Mouse (Mus musculus) midbrain, embryonic 15.5 days (tissue): ENCODE data around the gene Ccdc12. TPM values are rescaled to one million over a fixed set of nuclear protein-coding genes. Genes with fewer than 3 reads are reported as not detected.

Experiments used
- ATAC-seq: fragments of 200-750 bp; cut with Nextera tagmentation; replicated peaks from 2 replicates; pipeline ENCODE4 v1.8.0; 2017; ENCODE audit warnings: moderate TSS enrichment
- H3K27ac ChIP-seq: fragments of 300-500 bp; sonication (generic); 2 replicates; pipeline ENCODE4 v1.5.1; 2015; ENCODE audit warnings: mild to moderate bottlenecking, inconsistent platforms
- H3K27me3 ChIP-seq: fragments of 300-500 bp; sonication (generic); replicated peaks from 2 replicates; pipeline ENCODE4 v1.6.1; 2015; ENCODE audit warnings: inconsistent platforms
- H3K36me3 ChIP-seq: fragments of 300-500 bp; sonication (generic); replicated peaks from 2 replicates; pipeline ENCODE4 v1.6.1; 2015; ENCODE audit warnings: inconsistent platforms
- H3K4me1 ChIP-seq: fragments of 300-500 bp; sonication (generic); 2 replicates; pipeline ENCODE4 v1.6.1; 2015; ENCODE audit warnings: inconsistent platforms
- H3K4me2 ChIP-seq: fragments of 300-500 bp; sonication (generic); 2 replicates; pipeline ENCODE4 v1.6.1; 2015; ENCODE audit warnings: inconsistent platforms, mild to moderate bottlenecking, moderate library complexity
- H3K4me3 ChIP-seq: fragments of 300-500 bp; sonication (generic); 2 replicates; pipeline ENCODE4 v1.5.1; 2015; ENCODE audit warnings: mild to moderate bottlenecking, inconsistent platforms
- H3K9ac ChIP-seq: fragments of 300-500 bp; sonication (generic); 2 replicates; pipeline ENCODE4 v1.6.1; 2015; ENCODE audit warnings: mild to moderate bottlenecking, inconsistent platforms
- H3K9me3 ChIP-seq: fragments of 300-500 bp; sonication (generic); 2 replicates; pipeline ENCODE4 v1.6.1; 2016; ENCODE audit warnings: inconsistent platforms
- WGBS: fragments of 180-500 bp; shearing (Covaris S2); methylation state at CpG from one replicate; pipeline ENCODE4 v1.1.7; 2015; ENCODE audit warnings: mixed read lengths; 5-methylcytosine and 5-hydroxymethylcytosine counted together
- polyA plus RNA-seq: library from polyadenylated mRNA; unstranded; fragments of >200 nt; fragmentation: Nextera tagmentation; extraction: Ambion mirVana; gene quantifications from 2 replicates; pipeline ENCODE4 v1.2.1, GENCODE M21; 2015

The Ccdc12 gene
- polyA plus RNA-seq, 1 experiment from 2014 or later, result 115 TPM

- Histone ChIP-seq H3K4me2 (peak overlapping the region; percentile 95), H3K36me3 (no peaks in the 10 kb centered on the region), H3K4me3 (peak overlapping the region; percentile 69), H3K27me3 (peaks cover 3% of the 10 kb centered on the region), H3K27ac (no peak overlapping the region), H3K4me1 (peaks cover 64% of the 10 kb centered on the region), H3K9ac (peak overlapping the region; percentile 63), H3K9me3 (no peaks in the 10 kb centered on the region)
- WGBS, result 20% methylated on average over 14 of the region's 14 CpGs
- ATAC-seq, result no peak
These were observed 3.2 kb upstream of the Ccdc12 start for GRCm38 (mm10) chr9:110652963-110653654.

DNA sequence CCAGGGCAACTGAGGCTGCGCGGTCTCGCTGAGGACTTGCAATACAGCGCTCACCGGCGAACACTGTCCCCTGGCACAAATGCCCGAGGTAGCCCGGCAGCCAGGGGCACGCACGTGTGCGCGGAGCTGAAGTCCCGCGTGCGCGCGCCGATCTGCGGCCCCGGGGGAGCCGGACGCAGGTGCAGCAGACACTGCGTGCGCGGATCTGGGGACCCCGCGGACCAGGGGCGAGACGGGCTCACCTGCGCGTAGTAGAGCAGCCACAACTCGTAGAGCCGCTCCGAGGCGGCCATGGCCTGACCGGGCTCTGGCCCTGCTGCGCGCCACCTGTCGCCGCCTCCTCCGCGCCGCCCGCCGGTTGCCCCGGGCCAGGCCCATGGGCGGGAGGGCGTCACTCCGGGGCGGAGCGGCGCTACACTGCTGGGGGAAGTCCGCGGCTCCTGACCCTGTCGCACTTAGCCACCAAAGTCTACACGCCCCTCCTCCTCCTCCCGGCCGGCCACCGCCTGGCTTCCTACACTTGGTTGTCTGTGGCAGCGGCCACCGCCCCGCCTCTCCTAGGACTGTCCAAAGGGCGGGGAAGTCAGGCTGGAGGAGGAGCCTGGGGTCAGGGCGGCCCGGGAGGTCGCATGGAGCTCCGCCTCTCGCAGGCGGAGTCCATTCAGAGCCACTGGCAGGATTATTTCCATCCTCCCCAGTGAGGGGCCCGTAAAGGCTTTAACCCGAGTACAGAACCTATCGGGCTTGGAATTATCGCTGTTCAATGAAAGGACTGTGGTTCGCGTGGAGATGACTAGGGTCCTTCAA, 2.4 kb upstream of the Ccdc12 start, which contains the start of gene Nbeal2:
TSS of gene Nbeal2 (minus strand) at position 507 of the 807 bp plus-strand sequence.
- H3K36me3 ChIP-seq, result no peaks in the 10 kb centered on the region
- H3K4me1 ChIP-seq, result peaks cover 64% of the 10 kb centered on the region
- H3K27ac ChIP-seq, result peak within 1 kb of the TSS; percentile 3
- peaks cover 3% of the 10 kb centered on the region for H3K27me3 ChIP-seq
- peak within 1 kb of the TSS; percentile 63 for H3K9ac ChIP-seq
- peak within 1 kb of the TSS; percentile 95 for H3K4me2 ChIP-seq
- ATAC-seq, result peak; percentile 38
- H3K4me3 ChIP-seq, result peak within 1 kb of the TSS; percentile 69
- under 1% methylated on average over 65 of the region's 75 CpGs for WGBS
- no peaks in the 10 kb centered on the region for H3K9me3 ChIP-seq

DNA sequence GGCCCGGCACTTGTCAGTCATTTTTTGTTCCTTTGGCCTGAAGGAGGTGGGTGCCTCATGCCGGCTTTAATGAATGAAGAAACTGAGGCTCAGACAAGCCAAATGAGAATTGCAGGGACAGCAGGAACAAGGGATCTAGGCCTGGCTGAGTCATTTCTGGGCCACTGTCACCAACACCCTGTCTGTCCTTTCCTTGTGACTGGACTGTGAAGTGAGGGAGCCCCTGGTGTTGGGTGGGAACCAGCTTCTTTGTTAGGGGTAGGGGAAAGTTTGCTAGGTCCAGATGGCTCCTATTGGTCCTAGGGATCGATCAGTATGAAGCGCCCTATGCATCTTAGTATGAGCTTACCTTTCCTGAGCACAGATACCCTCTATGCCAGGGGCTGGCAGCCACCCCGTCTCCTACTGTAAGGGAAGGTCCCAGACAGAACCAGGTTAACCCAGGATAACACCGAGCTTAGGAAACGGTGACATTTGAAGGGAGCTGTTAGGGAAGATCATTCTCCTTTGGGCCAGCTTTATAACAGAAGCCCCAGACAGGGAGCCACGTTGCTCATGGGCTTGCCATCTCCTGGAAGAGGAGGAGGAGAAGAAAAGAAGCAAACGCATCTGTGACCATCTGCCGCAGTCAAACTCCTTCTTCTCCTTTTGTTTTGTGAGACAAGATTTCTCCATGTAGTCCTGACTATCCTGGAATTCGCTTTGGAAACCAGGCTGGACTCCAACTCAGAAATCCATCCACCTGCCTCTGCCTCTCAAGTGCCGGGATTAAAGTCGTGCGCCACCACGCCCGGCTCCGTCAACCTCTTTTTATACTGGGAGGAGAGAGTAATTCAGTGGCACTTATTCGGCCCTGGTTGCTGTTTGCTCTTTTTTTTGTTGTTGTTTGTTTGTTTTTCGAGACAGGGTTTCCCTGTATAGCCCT, 1.3 kb upstream of the Ccdc12 start:
- Histone ChIP-seq H3K36me3 (no peaks in the 10 kb centered on the region), H3K4me3 (peak overlapping the region; percentile 69; the same call in 1 of the 2 replicates), H3K27ac (peak overlapping the region; percentile 3), H3K9ac (peak overlapping the region; percentile 63), H3K4me2 (peak overlapping the region; percentile 95), H3K27me3 (peaks cover 3% of the 10 kb centered on the region), H3K4me1 (peaks cover 54% of the 10 kb centered on the region), H3K9me3 (no peaks in the 10 kb centered on the region)
- ATAC-seq, result no peak
- 81% methylated on average over 19 of the region's 19 CpGs for WGBS

DNA sequence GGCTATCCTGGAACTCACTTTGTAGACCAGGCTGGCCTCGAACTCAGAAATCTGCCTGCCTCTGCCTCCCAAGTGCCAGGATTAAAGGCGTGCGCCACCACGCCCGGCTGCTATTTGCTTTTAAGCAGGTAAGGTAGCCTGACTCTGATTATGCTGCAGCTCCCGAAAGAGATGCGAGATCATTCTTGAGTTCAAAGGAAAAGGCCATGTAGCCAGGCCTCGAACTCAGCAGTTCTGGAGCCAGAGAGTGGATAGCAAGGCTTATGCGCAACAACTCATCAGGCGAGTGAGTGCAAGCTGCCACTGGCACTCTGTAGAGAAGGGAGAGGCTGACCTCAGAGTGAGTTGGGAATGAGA, 674 bp upstream of the Ccdc12 start:
- peaks cover 49% of the 10 kb centered on the region for H3K4me1 ChIP-seq

GRCm38 (mm10) chr9:110657474-110658078, 1.3 kb downstream of the Ccdc12 start:
- peaks cover 3% of the 10 kb centered on the region for H3K27me3 ChIP-seq
- H3K36me3 ChIP-seq, result no peaks in the 10 kb centered on the region
- H3K9me3 ChIP-seq, result no peaks in the 10 kb centered on the region
- H3K9ac ChIP-seq, result peak overlapping the region; percentile 82; the same call in 1 of the 2 replicates
- ATAC-seq, result no peak
- H3K27ac ChIP-seq, result 0 out of 2 replicates have a peak overlapping the region, but pooled peaks have one; percentile 96
- 84% methylated on average over 13 of the region's 13 CpGs for WGBS
- H3K4me3 ChIP-seq, result peak overlapping the region; percentile 60
- H3K4me1 ChIP-seq, result peaks cover 43% of the 10 kb centered on the region
- H3K4me2 ChIP-seq, result peak overlapping the region; percentile 75

More for the DNA sequence above, 674 bp upstream of the Ccdc12 start:
- H3K4me3 ChIP-seq, result peak overlapping the region; percentile 60
- no peaks in the 10 kb centered on the region for H3K9me3 ChIP-seq
- WGBS, result 85% methylated on average over 10 of the region's 10 CpGs
- H3K9ac ChIP-seq, result peak overlapping the region; percentile 82; the same call in 1 of the 2 replicates
- H3K27ac ChIP-seq, result peak overlapping the region; percentile 96
- no peaks in the 10 kb centered on the region for H3K36me3 ChIP-seq
- peaks cover 3% of the 10 kb centered on the region for H3K27me3 ChIP-seq
- H3K4me2 ChIP-seq, result peak overlapping the region; percentile 75
- ATAC-seq, result peak; percentile 7; the same call in 1 of the 2 replicates

DNA sequence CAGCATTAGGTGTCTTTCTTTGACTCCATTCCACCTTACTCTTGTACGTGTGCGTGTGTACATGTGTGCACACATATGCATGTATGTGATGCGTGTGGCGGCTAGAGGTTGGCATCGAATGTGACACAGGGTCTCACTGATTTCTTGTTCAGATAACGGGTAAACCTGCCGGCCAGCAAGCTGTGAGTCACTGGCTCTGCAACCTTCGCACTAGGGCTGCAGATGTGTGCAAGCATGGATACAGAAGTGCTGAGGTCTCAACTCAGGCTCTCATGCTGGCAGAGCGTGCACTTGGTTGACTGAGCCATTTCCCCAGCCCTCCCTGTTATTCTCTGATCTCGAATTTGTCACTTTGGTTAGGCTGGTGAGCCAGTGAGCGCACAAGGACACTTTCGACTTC, 3.2 kb downstream of the Ccdc12 start:
- Histone ChIP-seq H3K36me3 (no peaks in the 10 kb centered on the region), H3K4me2 (no peak overlapping the region), H3K27ac (no peak overlapping the region), H3K4me1 (peaks cover 29% of the 10 kb centered on the region), H3K9ac (no peak overlapping the region), H3K4me3 (no peak overlapping the region), H3K9me3 (no peaks in the 10 kb centered on the region), H3K27me3 (no peaks in the 10 kb centered on the region)
- whole genome bisulfite sequencing, result 95% methylated on average over 12 of the region's 12 CpGs
- ATAC-seq, result no peak

GRCm38 (mm10) chr9:110660208-110660607, 3.9 kb downstream of the Ccdc12 start:
- no peaks in the 10 kb centered on the region for H3K27me3 ChIP-seq
- ATAC-seq, result no peak
- peaks cover 26% of the 10 kb centered on the region for H3K4me1 ChIP-seq
- H3K4me3 ChIP-seq, result no peak overlapping the region
- H3K9ac ChIP-seq, result no peak overlapping the region
- no peak overlapping the region for H3K27ac ChIP-seq
- no peaks in the 10 kb centered on the region for H3K36me3 ChIP-seq
- H3K9me3 ChIP-seq, result no peaks in the 10 kb centered on the region
- WGBS, result 84% methylated on average over 2 of the region's 2 CpGs
- H3K4me2 ChIP-seq, result no peak overlapping the region

DNA sequence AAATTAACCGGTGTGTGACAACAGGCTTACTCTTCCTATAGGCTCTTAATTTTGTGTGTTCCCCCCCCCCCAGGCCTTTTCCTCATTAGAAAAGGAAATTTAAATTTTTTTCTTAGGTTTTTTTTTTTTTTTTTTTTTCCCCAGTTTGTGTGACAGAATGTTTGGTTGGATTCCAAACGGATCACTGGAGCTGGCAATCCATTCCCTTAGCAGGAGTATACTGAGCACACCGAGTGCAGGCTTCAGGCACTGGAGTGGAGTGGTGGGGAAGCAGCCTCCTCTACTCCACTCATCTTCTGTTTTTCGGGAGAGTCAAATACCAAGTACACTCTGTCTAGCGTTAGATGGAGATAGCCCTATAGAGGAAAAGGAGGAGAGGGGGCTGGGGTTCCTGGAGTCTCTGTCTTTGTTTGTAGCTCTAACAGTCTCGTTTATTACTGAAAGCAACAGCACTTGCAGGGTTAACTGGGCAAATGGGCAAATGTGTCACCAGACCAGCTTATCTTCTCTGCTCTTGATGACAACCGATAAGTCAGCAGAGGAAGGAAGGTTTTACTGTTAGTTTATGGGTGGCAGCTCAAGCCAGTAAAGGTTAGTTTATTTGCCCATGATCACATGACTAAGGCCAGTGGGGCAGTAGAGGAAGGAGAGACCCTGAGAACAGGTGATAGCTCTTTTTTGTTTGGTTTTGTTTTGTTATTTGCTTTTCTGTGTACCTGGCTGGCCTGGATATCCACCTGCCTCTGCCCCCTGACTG, 4.7 kb downstream of the Ccdc12 start:
- no peaks in the 10 kb centered on the region for H3K27me3 ChIP-seq
- no peak for ATAC-seq
- H3K27ac ChIP-seq, result no peak overlapping the region
- H3K36me3 ChIP-seq, result no peaks in the 10 kb centered on the region
- H3K4me2 ChIP-seq, result no peak overlapping the region
- H3K9ac ChIP-seq, result no peak overlapping the region
- WGBS, result 92% methylated on average over 7 of the region's 7 CpGs
- peaks cover 21% of the 10 kb centered on the region for H3K4me1 ChIP-seq
- no peak overlapping the region for H3K4me3 ChIP-seq
- H3K9me3 ChIP-seq, result no peaks in the 10 kb centered on the region

- Histone ChIP-seq H3K9ac (no peak overlapping the region), H3K4me2 (no peak overlapping the region), H3K27me3 (no peaks in the 10 kb centered on the region), H3K4me1 (peaks cover 19% of the 10 kb centered on the region), H3K4me3 (no peak overlapping the region), H3K36me3 (no peaks in the 10 kb centered on the region), H3K9me3 (no peaks in the 10 kb centered on the region), H3K27ac (no peak overlapping the region)
- no peak for ATAC-seq
- 92% methylated on average over 1 of the region's 1 CpGs for WGBS
These were observed 6.5 kb downstream of the Ccdc12 start for GRCm38 (mm10) chr9:110662844-110663243.

- 0 out of 2 replicates have a peak overlapping the region, but pooled peaks have one; percentile 23 for H3K27ac ChIP-seq
These were observed 9.6 kb downstream of the Ccdc12 start for GRCm38 (mm10) chr9:110665912-110666311.

GRCm38 (mm10) chr9:110666374-110666773, 10.1 kb downstream of the Ccdc12 start:
- Histone ChIP-seq H3K9ac (no peak overlapping the region), H3K9me3 (no peaks in the 10 kb centered on the region), H3K36me3 (no peaks in the 10 kb centered on the region), H3K27me3 (no peaks in the 10 kb centered on the region), H3K4me3 (no peak overlapping the region), H3K4me2 (no peak overlapping the region), H3K27ac (no peak overlapping the region), H3K4me1 (peaks cover 12% of the 10 kb centered on the region; the same call in 1 of the 2 replicates)
- WGBS, result 38% methylated on average over 8 of the region's 8 CpGs
- no peak for ATAC-seq

More at GRCm38 (mm10) chr9:110665912-110666311, 9.6 kb downstream of the Ccdc12 start:
- no peaks in the 10 kb centered on the region for H3K36me3 ChIP-seq
- ATAC-seq, result no peak
- peaks cover 12% of the 10 kb centered on the region; the same call in 1 of the 2 replicates for H3K4me1 ChIP-seq
- no peaks in the 10 kb centered on the region for H3K9me3 ChIP-seq
- 27% methylated on average over 4 of the region's 4 CpGs for WGBS
- H3K27me3 ChIP-seq, result no peaks in the 10 kb centered on the region
- H3K9ac ChIP-seq, result no peak overlapping the region
- no peak overlapping the region for H3K4me3 ChIP-seq
- no peak overlapping the region for H3K4me2 ChIP-seq
